Mouse (Mus musculus) liver, adult 2 months (tissue): Measurements from ENCODE around the gene Pin1rt1.

Experiments
- CTCF ChIP-seq: fragments of 200-500 bp; IDR thresholded peaks from 2 replicates; pipeline ENCODE4 v1.5.1; 2011; ENCODE audit warnings: low read depth, low read length, control low read depth
- POLR2A ChIP-seq: fragments of 200-500 bp; IDR thresholded peaks from 2 replicates; pipeline ENCODE4 v1.6.1; 2011; ENCODE audit warnings: low read length, control low read depth; ENCODE audit not compliant: insufficient read depth; ENCODE audit errors: extremely low read depth

DNA sequence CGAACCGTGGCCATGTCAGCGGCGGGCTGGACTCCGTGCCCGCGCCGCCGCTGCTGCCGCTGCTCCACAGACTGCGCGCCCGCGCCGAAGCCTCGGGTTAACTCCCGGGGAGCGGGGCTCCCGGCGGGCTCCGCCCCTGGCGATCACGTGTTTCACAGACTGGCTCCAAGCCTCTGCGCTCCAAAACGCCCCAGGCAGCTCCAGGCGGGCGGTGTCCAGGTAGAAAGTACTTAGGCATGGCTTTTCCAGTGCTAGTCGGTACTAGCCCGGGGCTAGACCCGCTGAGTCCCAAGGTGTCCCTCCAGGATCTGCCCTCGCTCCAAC, 26.5 kb upstream of the Pin1rt1 start, which contains the start of gene Depdc7:
- TF ChIP-seq POLR2A (peak; percentile 89), CTCF (no peak)
